Mouse (Mus musculus) gastrocnemius, adult 18-20 months (tissue): Measurements from ENCODE around the gene Mrpl45. TPM values are rescaled to one million over a fixed set of nuclear protein-coding genes. Genes with fewer than 3 reads are reported as not detected.
"Not testable (repeated sequence)": the region's sequence is repeated elsewhere in the genome, so short reads cannot be mapped to it uniquely, and the experiment has no call there.

Experiments
- DNase-seq: peaks from one replicate; pipeline ENCODE4 v3.0.0; 2021; ENCODE audit warnings: low spot score
- total RNA-seq, 2 experiments: library from RNA; stranded (reverse); gene quantifications; 2 replicates each; pipeline ENCODE4 v1.2.3; 2021

Gene Mrpl45
- total RNA-seq, 2 experiments from 2014 or later: 33.6 to 39.0 TPM

GRCm38 (mm10) chr11:97292731-97293130 lies 22.8 kb upstream of the Mrpl45 start:
- DNase-seq: no peak

DNA sequence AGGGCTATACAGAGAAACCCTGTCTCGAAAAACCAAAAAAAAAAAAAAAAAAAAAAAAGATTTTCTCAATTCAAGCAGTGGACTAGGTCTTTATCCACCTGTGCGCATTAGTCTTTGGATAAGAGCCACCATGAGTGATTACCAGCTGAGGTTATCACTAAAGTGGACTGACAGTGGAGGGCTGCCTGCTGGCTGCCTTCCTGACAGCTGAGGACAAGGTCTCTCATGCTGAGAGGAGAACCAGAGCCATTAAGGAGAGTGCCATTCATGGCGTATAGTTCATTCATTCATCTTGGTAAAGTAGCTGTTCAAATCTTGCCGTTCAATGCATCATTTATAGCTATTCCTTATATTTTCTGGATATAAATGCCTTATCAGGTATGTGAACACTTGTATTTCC lies 19.0 kb upstream of the Mrpl45 start:
- no peak for DNase-seq

DNA sequence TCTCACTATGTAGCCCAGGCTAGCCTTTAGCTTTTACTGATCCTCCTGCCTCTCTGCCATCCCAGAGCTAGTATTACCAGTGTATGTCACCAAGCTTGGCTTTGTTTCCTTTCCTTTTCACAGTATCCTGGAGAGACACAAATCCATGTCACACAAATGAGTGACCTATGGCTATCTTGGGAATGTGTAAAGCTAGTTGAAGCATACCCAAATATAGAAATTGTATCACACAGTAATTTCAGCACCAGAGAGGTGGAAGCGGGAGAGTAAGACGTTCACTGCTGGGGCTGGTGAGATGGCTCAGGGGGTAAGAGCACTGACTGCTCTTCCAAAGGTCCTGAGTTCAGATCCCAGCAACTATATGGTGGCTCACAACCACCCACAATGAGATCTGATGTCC lies 15.6 kb upstream of the Mrpl45 start:
- DNase-seq: no peak

DNA sequence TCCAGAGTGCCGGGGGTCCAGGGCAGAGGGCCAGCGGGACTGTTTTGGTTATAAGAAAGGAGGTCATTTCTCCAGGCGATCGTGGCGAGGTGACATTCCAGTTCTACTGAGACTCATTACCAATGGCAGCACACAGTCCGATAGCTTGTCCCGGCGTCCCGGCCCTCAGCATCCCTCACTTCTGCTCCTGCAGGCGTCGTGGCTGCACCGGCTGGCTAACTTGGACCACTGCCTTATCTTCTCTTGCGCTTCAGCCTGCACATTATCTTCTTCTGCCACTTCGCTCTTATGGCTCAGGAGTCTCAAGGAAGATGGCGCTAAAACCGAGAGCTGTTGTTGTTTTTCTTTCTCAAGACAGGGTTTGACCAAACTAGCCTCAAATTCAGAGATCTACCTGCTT lies 14.1 kb upstream of the Mrpl45 start:
- no peak for DNase-seq

DNA sequence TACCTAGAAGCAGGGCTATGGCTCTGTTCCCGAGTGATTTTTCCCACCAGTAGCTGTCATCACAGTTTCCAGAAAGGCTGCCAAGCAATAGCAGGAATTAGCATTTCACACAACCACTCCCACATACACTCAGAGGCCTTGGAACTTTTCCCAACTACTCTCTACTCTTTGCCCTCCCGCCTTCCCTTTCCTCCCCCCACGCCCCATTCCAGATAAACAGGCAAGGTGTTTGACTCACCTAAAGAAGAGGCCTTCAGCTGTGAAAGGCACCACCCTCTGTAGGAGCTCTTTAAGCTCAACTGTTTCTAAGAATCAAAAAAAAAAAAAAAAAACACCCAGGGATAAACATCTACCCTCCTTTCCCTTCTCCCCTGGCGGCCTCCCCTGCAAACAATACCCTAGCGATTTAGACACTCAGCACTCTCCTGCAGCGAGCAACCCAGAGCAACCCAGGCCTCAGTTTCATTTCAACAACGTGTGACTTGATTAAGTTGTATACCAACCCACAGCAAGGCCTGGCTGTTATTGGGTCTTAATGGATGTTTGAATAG lies 13.2 kb upstream of the Mrpl45 start:
- DNase-seq: peak; percentile 81

DNA sequence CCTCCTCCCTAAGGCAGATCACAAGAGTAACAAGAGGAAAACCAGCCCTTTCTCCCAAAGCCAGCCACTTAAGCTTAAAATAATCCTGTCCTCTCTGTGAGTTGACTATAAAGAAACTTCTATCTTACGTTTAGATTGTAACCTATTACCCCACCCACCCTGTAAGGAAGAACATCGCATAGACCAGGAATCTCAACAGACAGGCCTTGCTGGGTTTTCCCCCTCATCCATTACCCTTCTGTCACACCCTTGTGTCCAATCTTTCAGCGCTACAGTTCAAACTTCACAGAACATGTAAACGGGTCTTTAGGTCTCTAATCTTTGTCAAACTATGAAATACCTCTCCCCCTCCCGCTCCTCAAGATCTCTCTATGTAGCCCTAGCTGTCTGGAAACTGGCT lies 10.9 kb upstream of the Mrpl45 start:
- no peak for DNase-seq

DNA sequence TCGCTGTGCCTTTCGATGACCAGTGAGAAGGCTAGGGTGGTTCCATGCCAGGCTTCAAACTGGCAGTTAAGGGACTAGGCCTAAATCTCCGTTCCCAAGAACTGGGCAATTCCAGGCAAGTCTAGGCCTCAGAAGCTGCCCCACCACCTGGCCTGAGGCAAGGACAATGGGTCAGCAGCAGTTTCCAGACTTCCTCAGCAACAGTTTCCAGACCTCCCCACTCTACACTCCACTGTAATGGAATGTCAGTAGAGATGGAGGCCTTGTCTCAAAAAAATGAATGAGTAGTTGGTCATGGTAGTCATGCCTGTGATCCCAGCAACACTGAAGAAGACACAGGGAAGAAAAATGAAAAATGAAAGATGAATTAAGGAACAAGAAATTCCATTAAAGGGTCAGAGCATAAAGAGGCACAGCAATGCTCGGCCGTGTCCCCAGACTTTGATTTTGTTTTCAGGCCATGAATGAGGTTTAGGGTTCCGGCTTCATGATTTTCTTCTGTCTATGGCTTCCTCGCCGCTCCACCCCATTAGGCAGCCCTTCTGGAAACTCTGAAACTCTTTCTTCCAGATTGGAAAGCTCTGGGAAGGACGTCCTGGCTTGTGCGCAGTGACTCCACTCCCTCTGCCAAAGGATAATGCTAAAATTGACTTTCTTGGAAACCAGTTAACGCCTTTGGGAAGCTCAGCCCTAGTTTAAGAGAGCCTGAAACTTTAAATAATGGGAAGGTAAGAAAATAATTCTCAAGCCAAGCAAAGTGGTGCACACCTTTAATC lies 8.0 kb upstream of the Mrpl45 start:
- DNase-seq: peak; percentile 52

DNA sequence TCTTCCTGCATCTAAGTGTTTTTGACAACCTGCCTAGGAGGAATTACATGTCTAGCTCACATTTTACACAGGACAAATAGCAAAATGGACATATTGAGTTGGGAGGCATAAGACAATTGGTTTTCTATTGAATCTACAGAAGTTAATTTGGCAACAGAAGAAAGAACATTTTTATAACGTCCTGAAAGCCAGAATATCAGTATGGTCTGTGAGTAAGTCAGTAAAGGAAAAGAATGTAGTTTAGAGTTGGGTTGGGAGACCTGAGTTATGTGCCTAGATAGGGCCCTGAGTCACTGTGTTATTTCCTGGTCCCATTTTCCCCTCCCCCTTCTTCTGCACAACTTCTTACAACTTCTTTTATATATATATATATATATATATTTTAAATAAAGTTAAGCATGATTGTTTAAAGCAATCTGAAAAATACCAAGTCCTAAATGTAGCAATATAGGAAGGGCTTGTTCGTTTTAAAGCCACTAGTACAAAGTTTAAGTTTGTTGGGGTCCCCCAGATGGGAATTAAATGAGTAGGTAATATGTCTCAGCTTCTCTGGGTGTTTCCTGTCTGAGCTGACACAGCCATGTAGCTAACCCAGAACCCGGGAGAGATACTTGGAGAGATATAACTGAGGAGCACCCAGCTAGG lies 6.6 kb upstream of the Mrpl45 start:
- no peak for DNase-seq

DNA sequence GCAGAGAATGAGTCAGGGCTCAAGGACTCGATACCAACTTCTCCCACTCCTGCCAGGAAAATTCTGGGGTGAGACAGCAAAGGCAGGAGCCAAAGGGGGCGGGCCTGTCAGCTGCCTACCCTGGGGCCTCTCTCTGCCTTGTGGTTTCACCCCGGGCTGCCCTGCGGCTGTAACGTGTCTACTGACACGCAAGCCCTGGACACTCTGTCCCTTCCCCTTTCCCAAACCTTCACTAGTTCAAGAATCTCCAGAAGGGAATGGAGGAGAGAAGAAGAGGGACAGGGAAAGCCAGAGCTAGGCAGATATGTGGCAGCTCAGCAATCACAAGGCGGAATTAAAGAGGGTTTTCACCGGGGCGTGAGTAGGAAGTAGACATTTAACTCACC lies 6.1 kb upstream of the Mrpl45 start:
- DNase-seq: peak; percentile 86

GRCm38 (mm10) chr11:97309911-97310571 lies 5.5 kb upstream of the Mrpl45 start:
- peak; percentile 83 for DNase-seq

DNA sequence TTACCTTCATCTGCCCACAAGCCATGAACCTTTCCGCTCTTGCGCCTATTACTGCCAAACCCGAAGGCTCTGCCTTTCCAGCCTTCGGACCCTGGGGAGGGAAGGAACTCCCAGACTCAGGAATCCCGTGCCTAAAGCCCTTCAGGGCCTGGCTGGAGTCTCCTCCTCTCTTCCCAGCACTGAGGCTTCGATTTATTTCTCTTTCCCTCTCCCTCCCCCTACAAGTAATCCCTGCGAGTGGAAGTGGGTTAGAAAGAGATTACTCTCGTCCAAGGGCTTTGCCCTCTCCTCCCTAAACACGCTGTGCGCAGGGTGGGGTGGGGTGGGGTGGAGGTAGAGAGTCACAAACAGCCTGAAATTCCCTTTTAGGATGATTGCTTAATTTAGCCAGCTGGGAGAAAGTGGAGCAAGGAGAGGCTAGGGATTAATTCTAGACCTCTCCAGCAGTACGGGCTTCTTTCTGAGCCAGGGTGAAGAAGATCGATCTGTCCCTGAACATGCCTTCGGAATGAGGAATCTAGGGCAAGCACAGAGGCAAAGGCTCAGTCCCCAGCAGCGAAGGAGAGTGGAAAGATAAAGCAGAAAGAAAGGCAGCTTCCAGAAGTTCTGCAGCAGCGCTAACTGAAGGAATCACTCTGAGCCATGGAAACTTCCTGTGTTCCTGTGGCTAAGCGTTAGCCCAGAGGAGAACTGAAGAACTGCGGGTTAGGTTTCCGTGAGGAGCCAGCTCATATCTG lies 4.5 kb upstream of the Mrpl45 start:
- peak; percentile 61 for DNase-seq

GRCm38 (mm10) chr11:97312871-97313270 lies 2.6 kb upstream of the Mrpl45 start:
- not testable (repeated sequence) for DNase-seq

DNA sequence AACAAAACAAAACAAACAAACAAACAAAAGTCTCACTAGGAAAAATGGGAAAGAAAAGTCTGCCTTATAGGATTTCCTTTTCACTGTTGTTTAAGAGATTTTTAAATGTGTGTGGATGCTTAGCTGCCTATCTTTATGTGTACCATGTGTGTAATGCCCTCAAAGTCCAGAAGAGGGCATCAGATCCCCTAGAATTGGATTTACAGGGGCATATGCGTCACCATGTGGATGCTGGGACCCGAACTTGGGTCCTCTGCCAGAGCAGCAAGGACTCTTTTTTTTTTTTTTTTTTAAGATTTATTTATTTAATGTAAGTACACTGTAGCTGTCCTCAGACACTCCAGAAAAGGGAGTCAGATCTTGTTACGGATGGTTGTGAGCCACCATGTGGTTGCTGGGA lies 1.4 kb upstream of the Mrpl45 start:
- DNase-seq: no peak

DNA sequence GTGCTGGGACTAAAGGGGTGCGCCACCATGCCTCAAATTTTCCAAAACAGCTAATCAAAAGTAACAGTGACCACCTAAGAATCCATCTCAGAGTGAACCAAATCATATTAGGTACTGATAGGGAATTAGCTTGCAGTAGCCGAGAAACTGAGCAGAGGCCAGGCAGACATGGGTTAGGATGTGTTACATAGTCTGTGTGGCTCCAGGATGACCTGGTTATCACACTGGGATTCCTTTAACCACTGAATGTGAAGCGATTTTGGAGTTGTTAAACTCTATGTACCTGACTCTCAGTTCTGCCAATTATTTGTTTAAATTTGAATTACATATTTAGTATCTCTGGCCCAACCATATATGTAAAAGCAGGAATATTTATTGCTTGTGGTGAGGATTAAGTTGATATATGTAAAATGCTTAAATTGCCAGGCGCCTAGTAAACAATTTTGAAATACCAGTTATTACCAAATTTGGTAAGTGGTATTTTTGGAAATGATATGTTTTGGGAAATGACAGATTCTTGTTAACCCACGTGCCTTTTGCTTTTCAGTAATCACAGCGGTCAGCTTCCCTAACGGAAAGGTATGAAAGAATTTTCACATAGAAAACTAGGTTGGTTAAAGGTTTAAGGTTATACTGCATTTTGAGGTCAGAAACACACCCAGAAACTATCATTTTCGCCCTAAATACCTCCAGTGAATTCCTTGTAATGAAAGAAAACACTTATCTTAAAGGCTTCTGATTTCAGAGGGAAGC lies 589 bp upstream of the Mrpl45 start:
- DNase-seq: no peak

DNA sequence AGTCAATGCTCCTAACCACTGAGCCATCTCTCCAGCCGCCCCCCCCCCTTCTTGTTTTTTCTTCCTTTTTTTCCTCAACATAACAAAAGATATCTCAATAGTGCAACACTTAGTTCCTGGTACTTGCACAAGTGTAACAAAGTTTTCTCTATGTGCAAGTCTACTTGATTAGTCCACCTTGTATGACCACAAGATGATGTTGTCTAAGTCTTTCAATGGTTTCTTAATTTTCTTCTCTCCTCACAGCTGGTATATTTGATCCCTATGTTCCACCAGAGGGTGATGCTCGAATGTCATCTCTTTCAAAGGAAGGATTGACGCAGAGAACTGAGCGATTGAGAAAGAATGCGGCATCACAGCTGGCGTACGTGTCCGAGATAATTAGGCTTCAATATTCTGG lies 5.7 kb downstream of the Mrpl45 start:
- no peak for DNase-seq

- DNase-seq: not testable (repeated sequence)
Observed at GRCm38 (mm10) chr11:97321894-97322600, 6.5 kb downstream of the Mrpl45 start.

GRCm38 (mm10) chr11:97325224-97325623 lies 9.7 kb downstream of the Mrpl45 start:
- no peak for DNase-seq

- peak; percentile 61 for DNase-seq
Observed at GRCm38 (mm10) chr11:97328148-97328547, 12.6 kb downstream of the Mrpl45 start.

- DNase-seq: no peak
Observed at GRCm38 (mm10) chr11:97330315-97330714, 14.8 kb downstream of the Mrpl45 start.
